Mouse (Mus musculus): Measurements from ENCODE around the gene Wbp1.

DNA sequence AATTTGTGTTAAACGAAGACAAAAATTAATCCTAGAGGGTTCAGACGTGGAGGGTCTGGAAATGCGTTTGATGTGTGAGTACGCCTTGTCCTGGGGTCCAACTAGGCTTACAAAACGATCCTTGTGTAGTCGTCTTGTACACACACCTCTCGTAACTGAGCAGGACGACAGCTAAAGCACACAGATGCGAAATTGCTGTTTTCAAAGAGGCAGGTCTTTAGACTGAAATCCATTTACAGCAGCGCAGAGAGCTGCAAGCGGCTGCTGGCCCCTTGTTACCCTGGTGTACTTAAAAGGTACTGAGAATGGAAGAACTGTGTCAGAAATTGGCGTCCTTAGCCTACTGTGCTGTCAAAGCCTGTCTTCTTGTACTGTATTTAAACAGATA is 44.9 kb upstream of the Wbp1 start:
- TF ChIP-seq CTCF (IDR thresholded peaks at IDR 0.05; ENCODE audit: extremely low read depth, insufficient read depth, insufficient read length, insufficient replicate concordance): no peak
- no peak for TF ChIP-seq POLR2A (IDR thresholded peaks at IDR 0.05; ENCODE audit: low read depth, low read length)

All from spleen, adult 2 months (tissue).